Mouse (Mus musculus): ENCODE results near the gene Clhc1. TPM values are rescaled to one million over a fixed set of nuclear protein-coding genes. Genes with fewer than 3 reads are reported as not detected.

The Clhc1 gene
- polyA plus RNA-seq, 1 experiment from 2014 or later = 0.16 TPM

DNA sequence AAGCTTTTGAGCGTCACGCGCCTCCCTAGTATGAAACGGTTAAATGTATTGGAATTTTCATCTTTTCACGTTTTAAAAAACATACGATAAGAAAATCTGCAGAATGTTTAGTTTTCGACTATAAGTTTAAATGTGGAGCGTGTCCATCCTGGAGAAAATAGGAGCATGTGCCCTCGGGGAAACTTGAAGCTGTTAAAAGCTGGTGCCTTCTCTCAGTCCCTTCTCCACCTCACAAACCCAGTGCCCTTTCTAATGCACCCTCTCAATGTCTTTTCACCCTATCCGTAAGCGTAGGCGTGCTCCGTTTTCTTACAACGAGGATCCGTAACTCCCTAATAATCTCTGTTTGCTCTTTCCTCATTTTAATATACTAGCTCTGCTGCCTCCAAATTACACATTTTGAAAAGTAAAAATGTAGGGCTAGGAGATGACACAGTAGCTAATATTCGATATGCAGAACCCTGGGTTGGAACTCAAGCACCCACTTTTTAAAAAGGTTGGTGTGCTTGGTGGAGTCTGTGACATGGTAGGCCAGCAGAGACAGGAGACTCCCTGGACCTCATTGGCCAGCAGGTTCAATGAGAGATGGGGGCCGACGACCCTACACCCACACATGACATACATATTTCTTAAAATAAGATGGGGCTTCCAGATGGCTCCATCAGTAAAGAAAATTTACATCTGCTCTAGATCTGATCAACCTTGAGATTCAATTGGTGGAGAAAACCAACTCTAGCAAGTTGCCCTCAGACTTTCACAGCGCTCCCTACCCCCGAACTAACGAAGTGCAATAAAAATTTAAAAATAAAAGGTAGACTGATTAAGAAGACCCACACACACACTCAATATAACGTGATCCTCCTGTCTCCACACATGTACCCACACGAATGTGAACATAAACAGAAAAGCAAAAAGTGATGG lies 1.0 kb downstream of the Clhc1 start:
- no peak for ATAC-seq (ENCODE audit: insufficient number of reproducible peaks, insufficient read depth, low FRiP score, low read depth)
- H3K4me3 ChIP-seq (ENCODE audit: low read depth, low read length) = peak overlapping the region; percentile 68
- peak overlapping the region; percentile 41 for H3K9ac ChIP-seq (replicated peaks; ENCODE audit: low read depth, low read length)
- peak overlapping the region; percentile 44 for H3K4me2 ChIP-seq (replicated peaks; ENCODE audit: low read depth, low read length)
- no peaks in the 10 kb centered on the region for H3K9me3 ChIP-seq (ENCODE audit: control insufficient read depth, low read depth, low read length)
- peaks cover 26% of the 10 kb centered on the region for H3K36me3 ChIP-seq (ENCODE audit: control insufficient read depth, insufficient read depth, low read length)
- 21% methylated on average over 23 of the region's 23 CpGs for WGBS
- no peaks in the 10 kb centered on the region for H3K27me3 ChIP-seq (ENCODE audit: control insufficient read depth, insufficient read depth, low read length)
- H3K27ac ChIP-seq (ENCODE audit: low read length) = no peak overlapping the region
- H3K4me1 ChIP-seq (ENCODE audit: control insufficient read depth, insufficient read depth, low read length) = peaks cover 8% of the 10 kb centered on the region; the same call in 1 of the 2 replicates

DNA sequence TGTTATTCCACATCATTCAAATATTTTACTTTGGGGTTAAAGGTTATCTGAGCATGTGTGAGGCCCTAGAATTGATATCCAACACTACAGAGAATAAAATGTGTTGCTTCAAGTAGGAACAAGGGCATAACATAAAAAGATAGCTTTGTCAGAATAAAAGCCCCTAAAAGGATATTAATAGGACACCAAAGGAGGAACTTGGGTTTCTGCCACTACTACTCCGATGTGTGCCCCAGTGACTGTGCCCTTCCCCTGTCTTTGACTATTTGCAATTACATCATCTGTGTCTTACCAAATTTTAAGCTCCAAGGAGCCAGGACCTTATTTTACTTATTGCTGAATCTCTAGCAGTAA lies 1.7 kb downstream of the Clhc1 start:
- H3K4me1 ChIP-seq (ENCODE audit: control insufficient read depth, insufficient read depth, low read length) = peaks cover 8% of the 10 kb centered on the region; the same call in 1 of the 2 replicates
- no peak overlapping the region for H3K4me3 ChIP-seq (ENCODE audit: low read depth, low read length)
- H3K27me3 ChIP-seq (ENCODE audit: control insufficient read depth, insufficient read depth, low read length) = no peaks in the 10 kb centered on the region
- WGBS = 94% methylated on average over 1 of the region's 1 CpGs
- no peaks in the 10 kb centered on the region for H3K9me3 ChIP-seq (ENCODE audit: control insufficient read depth, low read depth, low read length)
- H3K4me2 ChIP-seq (replicated peaks; ENCODE audit: low read depth, low read length) = no peak overlapping the region
- H3K9ac ChIP-seq (replicated peaks; ENCODE audit: low read depth, low read length) = no peak overlapping the region
- no peak for ATAC-seq (ENCODE audit: insufficient number of reproducible peaks, insufficient read depth, low FRiP score, low read depth)
- H3K27ac ChIP-seq (ENCODE audit: low read length) = no peak overlapping the region
- H3K36me3 ChIP-seq (ENCODE audit: control insufficient read depth, insufficient read depth, low read length) = peaks cover 20% of the 10 kb centered on the region

DNA sequence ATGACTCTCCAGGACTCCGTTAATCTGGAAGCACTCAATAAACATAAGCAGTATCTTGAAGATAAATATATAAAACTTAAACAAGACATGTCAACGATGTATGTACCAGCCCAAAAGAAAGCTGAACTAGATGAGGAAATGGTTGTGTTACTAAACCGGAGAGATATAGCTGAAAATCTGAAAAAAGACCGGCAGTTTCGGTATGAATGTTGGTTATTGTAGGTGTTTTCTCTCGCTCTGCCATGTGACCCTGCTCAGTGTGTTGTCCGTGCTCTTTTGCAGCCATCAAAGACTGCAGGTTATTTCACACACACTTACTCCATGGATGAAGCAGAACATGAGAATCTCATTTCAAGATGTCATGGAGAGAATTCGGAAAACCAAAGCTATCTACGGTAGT lies 12.7 kb downstream of the Clhc1 start:
- Histone ChIP-seq H3K4me2 (replicated peaks; ENCODE audit: low read depth, low read length) (no peak overlapping the region), H3K4me1 (ENCODE audit: control insufficient read depth, insufficient read depth, low read length) (no peaks in the 10 kb centered on the region), H3K36me3 (ENCODE audit: control insufficient read depth, insufficient read depth, low read length) (no peaks in the 10 kb centered on the region), H3K4me3 (ENCODE audit: low read depth, low read length) (no peak overlapping the region), H3K27ac (ENCODE audit: low read length) (no peak overlapping the region), H3K27me3 (ENCODE audit: control insufficient read depth, insufficient read depth, low read length) (no peaks in the 10 kb centered on the region), H3K9ac (replicated peaks; ENCODE audit: low read depth, low read length) (no peak overlapping the region), H3K9me3 (ENCODE audit: control insufficient read depth, low read depth, low read length) (no peaks in the 10 kb centered on the region)
- ATAC-seq (ENCODE audit: insufficient number of reproducible peaks, insufficient read depth, low FRiP score, low read depth) = no peak
- WGBS = 84% methylated on average over 9 of the region's 9 CpGs

DNA sequence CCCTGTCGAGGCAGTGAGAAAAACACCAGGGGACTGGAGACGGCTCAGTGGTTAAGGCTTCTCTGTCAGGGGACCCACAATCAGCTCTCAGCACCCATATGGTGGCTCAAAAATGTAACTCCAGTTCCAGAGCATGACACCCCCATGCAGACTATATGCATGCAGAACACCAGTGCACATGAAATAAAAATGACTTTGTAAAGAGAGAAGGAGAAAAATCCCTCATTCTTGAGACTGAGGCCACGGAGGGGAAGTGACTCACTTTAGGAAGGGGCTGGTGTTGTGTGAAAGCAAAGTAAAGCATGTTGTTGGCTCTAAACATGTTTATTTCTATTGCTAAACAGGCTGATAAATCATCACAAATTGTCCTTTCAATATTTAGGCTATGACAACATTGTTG lies 13.2 kb downstream of the Clhc1 start:
- WGBS = 81% methylated on average over 3 of the region's 3 CpGs
- H3K27ac ChIP-seq (ENCODE audit: low read length) = no peak overlapping the region

DNA sequence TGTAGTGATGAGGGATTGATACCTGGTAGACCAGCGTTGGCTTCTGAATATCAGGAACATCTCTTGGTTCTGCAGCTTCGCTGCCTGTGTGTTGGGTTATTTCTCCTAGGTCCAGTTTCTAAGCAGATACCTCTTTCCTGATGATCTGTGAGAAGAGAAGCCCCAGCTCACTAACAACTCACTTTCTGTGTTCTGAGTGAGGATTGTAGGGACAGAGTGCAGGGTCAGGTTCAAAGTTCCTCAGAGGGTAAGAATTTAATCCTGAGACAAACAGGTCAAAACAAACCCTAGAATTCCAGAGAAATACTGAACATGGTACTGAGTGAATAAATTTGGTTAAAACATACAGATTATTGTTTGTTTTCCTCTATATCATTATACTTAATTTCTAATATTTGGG lies 15.7 kb downstream of the Clhc1 start:
- H3K4me1 ChIP-seq (ENCODE audit: control insufficient read depth, insufficient read depth, low read length) = no peaks in the 10 kb centered on the region
- H3K36me3 ChIP-seq (ENCODE audit: control insufficient read depth, insufficient read depth, low read length) = no peaks in the 10 kb centered on the region
- no peak for ATAC-seq (ENCODE audit: insufficient number of reproducible peaks, insufficient read depth, low FRiP score, low read depth)
- no peak overlapping the region for H3K4me3 ChIP-seq (ENCODE audit: low read depth, low read length)
- H3K9ac ChIP-seq (replicated peaks; ENCODE audit: low read depth, low read length) = no peak overlapping the region
- no peak overlapping the region for H3K27ac ChIP-seq (ENCODE audit: low read length)
- H3K9me3 ChIP-seq (ENCODE audit: control insufficient read depth, low read depth, low read length) = no peaks in the 10 kb centered on the region
- H3K4me2 ChIP-seq (replicated peaks; ENCODE audit: low read depth, low read length) = no peak overlapping the region
- no peaks in the 10 kb centered on the region for H3K27me3 ChIP-seq (ENCODE audit: control insufficient read depth, insufficient read depth, low read length)
- WGBS = 87% methylated on average over 2 of the region's 2 CpGs

More for the DNA sequence above, 13.2 kb downstream of the Clhc1 start:
- H3K27me3 ChIP-seq (ENCODE audit: control insufficient read depth, insufficient read depth, low read length) = no peaks in the 10 kb centered on the region
- H3K4me2 ChIP-seq (replicated peaks; ENCODE audit: low read depth, low read length) = no peak overlapping the region
- ATAC-seq (ENCODE audit: insufficient number of reproducible peaks, insufficient read depth, low FRiP score, low read depth) = no peak
- no peak overlapping the region for H3K9ac ChIP-seq (replicated peaks; ENCODE audit: low read depth, low read length)
- H3K9me3 ChIP-seq (ENCODE audit: control insufficient read depth, low read depth, low read length) = no peaks in the 10 kb centered on the region
- no peaks in the 10 kb centered on the region for H3K4me1 ChIP-seq (ENCODE audit: control insufficient read depth, insufficient read depth, low read length)
- H3K36me3 ChIP-seq (ENCODE audit: control insufficient read depth, insufficient read depth, low read length) = no peaks in the 10 kb centered on the region
- H3K4me3 ChIP-seq (ENCODE audit: low read depth, low read length) = no peak overlapping the region

DNA sequence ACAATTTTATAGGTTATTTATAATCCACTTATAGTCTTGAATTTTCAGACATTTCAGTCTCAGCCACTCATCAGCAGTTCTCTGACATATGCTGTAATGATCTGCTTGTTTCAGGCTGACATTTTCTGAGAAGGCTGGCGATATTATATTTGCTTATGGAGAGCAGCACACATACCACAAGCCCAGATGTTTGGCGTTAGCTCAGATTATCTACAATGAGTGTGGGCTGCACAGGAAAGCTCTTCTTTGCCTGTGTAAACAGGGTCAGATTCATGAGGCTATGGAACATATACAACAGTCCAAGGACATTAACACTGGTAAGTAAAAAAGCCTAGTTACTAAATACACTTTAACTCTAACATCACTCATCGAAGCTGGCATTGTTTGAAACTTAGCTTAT lies 23.8 kb downstream of the Clhc1 start:
- Histone ChIP-seq H3K36me3 (ENCODE audit: control insufficient read depth, insufficient read depth, low read length) (no peaks in the 10 kb centered on the region), H3K9ac (replicated peaks; ENCODE audit: low read depth, low read length) (no peak overlapping the region), H3K4me3 (ENCODE audit: low read depth, low read length) (no peak overlapping the region), H3K27ac (ENCODE audit: low read length) (no peak overlapping the region), H3K4me2 (replicated peaks; ENCODE audit: low read depth, low read length) (no peak overlapping the region), H3K4me1 (ENCODE audit: control insufficient read depth, insufficient read depth, low read length) (no peaks in the 10 kb centered on the region), H3K9me3 (ENCODE audit: control insufficient read depth, low read depth, low read length) (no peaks in the 10 kb centered on the region), H3K27me3 (ENCODE audit: control insufficient read depth, insufficient read depth, low read length) (no peaks in the 10 kb centered on the region)
- 28% methylated on average over 3 of the region's 3 CpGs for WGBS
- ATAC-seq (ENCODE audit: insufficient number of reproducible peaks, insufficient read depth, low FRiP score, low read depth) = no peak

DNA sequence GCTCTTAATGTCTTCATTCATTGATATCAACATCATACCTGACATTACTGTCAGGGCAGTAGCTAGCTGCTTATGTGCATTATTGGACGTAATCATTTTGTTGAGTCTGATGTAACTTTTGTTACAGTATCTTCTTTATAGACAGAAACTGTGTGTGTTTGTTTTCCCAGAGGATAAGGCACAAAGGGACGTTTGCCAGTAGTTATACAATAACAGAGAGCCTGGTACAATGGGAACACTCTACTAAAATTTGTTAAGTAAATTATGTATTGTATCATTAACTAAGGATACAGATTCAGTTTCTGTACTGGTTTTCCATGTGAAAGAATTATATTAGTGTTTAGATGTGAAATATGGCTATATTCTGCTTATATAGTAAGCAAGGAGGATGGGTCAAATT lies 24.9 kb downstream of the Clhc1 start:
- H3K27ac ChIP-seq (ENCODE audit: low read length) = no peak overlapping the region
- no peaks in the 10 kb centered on the region for H3K36me3 ChIP-seq (ENCODE audit: control insufficient read depth, insufficient read depth, low read length)
- H3K27me3 ChIP-seq (ENCODE audit: control insufficient read depth, insufficient read depth, low read length) = no peaks in the 10 kb centered on the region
- no peak overlapping the region for H3K4me3 ChIP-seq (ENCODE audit: low read depth, low read length)
- WGBS = 62% methylated on average over 2 of the region's 2 CpGs
- H3K4me2 ChIP-seq (replicated peaks; ENCODE audit: low read depth, low read length) = no peak overlapping the region
- H3K9ac ChIP-seq (replicated peaks; ENCODE audit: low read depth, low read length) = no peak overlapping the region
- no peaks in the 10 kb centered on the region for H3K9me3 ChIP-seq (ENCODE audit: control insufficient read depth, low read depth, low read length)
- no peak for ATAC-seq (ENCODE audit: insufficient number of reproducible peaks, insufficient read depth, low FRiP score, low read depth)
- no peaks in the 10 kb centered on the region for H3K4me1 ChIP-seq (ENCODE audit: control insufficient read depth, insufficient read depth, low read length)

DNA sequence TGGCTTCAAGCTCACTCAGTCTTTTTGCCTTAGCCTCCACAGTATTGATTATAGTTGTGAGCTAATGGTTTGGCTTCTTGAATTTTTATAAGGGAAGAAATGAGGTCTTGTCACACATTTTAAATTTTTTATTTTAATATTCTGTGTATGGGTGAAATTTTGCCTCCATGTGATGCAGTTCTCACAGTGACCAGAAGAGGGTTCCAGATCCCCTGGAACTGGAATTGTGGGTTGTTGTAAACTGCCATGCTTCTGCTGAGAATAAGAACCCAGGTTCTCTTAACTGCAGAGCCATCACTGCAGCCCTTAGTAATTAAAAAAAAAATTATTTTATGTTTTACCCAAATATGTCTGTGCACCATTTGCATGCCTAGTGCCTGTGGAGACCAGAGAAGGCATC lies 31.9 kb downstream of the Clhc1 start:
- Histone ChIP-seq H3K9me3 (ENCODE audit: control insufficient read depth, low read depth, low read length) (no peaks in the 10 kb centered on the region; the same call in 1 of the 2 replicates), H3K4me2 (replicated peaks; ENCODE audit: low read depth, low read length) (no peak overlapping the region), H3K36me3 (ENCODE audit: control insufficient read depth, insufficient read depth, low read length) (no peaks in the 10 kb centered on the region), H3K27ac (ENCODE audit: low read length) (no peak overlapping the region), H3K9ac (replicated peaks; ENCODE audit: low read depth, low read length) (no peak overlapping the region), H3K4me3 (ENCODE audit: low read depth, low read length) (no peak overlapping the region), H3K4me1 (ENCODE audit: control insufficient read depth, insufficient read depth, low read length) (no peaks in the 10 kb centered on the region), H3K27me3 (ENCODE audit: control insufficient read depth, insufficient read depth, low read length) (no peaks in the 10 kb centered on the region)
- no peak for ATAC-seq (ENCODE audit: insufficient number of reproducible peaks, insufficient read depth, low FRiP score, low read depth)

DNA sequence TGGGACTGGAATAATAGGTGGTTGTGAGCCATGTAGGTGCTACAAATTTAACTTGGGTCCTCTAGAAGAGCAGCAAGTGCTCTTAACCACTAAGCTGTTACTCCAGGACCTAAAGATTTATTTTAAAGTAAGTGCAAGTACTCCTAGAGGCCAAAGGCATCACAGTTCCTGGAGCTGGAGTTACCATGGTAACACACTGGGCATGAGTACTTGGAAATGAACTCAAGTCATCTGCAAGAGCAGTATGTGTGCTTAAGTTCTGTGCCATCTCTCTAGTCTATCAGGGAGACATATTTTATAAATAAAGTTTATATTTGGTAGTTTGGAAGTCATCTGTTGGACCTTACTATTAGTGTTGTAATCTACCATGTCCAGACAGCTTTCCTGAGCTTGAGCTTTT lies 47.5 kb downstream of the Clhc1 start:
- no peak overlapping the region for H3K27ac ChIP-seq (ENCODE audit: low read length)
- H3K9me3 ChIP-seq (ENCODE audit: control insufficient read depth, low read depth, low read length) = no peaks in the 10 kb centered on the region
- H3K36me3 ChIP-seq (ENCODE audit: control insufficient read depth, insufficient read depth, low read length) = no peaks in the 10 kb centered on the region
- no peak for ATAC-seq (ENCODE audit: insufficient number of reproducible peaks, insufficient read depth, low FRiP score, low read depth)
- no peaks in the 10 kb centered on the region for H3K27me3 ChIP-seq (ENCODE audit: control insufficient read depth, insufficient read depth, low read length)
- H3K9ac ChIP-seq (replicated peaks; ENCODE audit: low read depth, low read length) = no peak overlapping the region
- no peak overlapping the region for H3K4me3 ChIP-seq (ENCODE audit: low read depth, low read length)
- H3K4me1 ChIP-seq (ENCODE audit: control insufficient read depth, insufficient read depth, low read length) = no peaks in the 10 kb centered on the region
- H3K4me2 ChIP-seq (replicated peaks; ENCODE audit: low read depth, low read length) = no peak overlapping the region
